ENCODE assay signal across 14 mouse cellular contexts in the genomic region with DNA sequence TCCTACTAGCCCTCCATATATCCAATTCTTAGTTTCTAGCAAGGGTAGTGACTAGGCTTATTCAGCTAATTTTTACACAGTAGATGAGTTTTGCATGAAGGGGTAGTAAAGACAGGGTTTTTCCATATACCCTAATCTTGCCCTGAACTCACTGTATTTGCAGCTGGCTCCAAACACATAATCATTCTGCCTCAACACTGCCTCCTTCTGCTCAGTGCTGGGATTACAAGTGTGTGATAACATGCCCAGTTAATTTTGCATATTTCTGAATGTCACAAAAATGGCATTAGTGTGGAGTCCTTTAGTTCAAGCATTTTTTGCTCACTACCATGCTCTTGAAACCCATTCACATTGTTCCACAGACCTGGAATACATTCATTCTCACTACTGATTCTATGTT. TPM values are rescaled to one million over a fixed set of nuclear protein-coding genes. Genes with fewer than 3 reads are reported as not detected.
DNase-seq lines count a peak whose midpoint lies in the region; ATAC-seq and TF ChIP-seq lines count a peak whose summit lies in the region.
"Had no signal": no experiment of that assay in that cellular context is flagged by ENCODE, and none has a peak within 500 bp of the region (broad histone marks: within the 10 kb centered on the region; RNA-seq: fewer than 3 reads in every experiment).

No protein-coding gene starts in this region.

- H3K9ac ChIP-seq in kidney, embryonic 16.5 days (replicated peaks; ENCODE audit: low read length), result no peak overlapping the region
- H3K9ac ChIP-seq: hindbrain, embryonic 15.5 days; midbrain, embryonic 15.5 days had no signal

- no peak overlapping the region for H3K4me2 ChIP-seq in kidney, embryonic 16.5 days (replicated peaks; ENCODE audit: low read depth, low read length)
- H3K4me2 ChIP-seq: hindbrain, embryonic 15.5 days; midbrain, embryonic 15.5 days had no signal

- H3K36me3 ChIP-seq in kidney, adult 2 months (ENCODE audit: control insufficient read depth, insufficient read depth, low read length), result no peaks in the 10 kb centered on the region
- no peaks in the 10 kb centered on the region for H3K36me3 ChIP-seq in kidney, embryonic 16.5 days (ENCODE audit: insufficient read depth, low read length)
- no peaks in the 10 kb centered on the region for H3K36me3 ChIP-seq in embryonic facial prominence, embryonic 10.5 days (replicated peaks)
- H3K36me3 ChIP-seq: G1E; hindbrain, embryonic 15.5 days; midbrain, embryonic 15.5 days had no signal

- no peak for ATAC-seq in kidney, embryonic 16.5 days (ENCODE audit: low FRiP score, low TSS enrichment)
- ATAC-seq: midbrain, embryonic 15.5 days had no signal

- no peaks in the 10 kb centered on the region for H3K27me3 ChIP-seq in kidney, adult 2 months (replicated peaks; ENCODE audit: control insufficient read depth, insufficient read depth, low read length)
- H3K27me3 ChIP-seq in kidney, embryonic 16.5 days (ENCODE audit: insufficient read depth, low read length), result no peaks in the 10 kb centered on the region
- H3K27me3 ChIP-seq in embryonic facial prominence, embryonic 10.5 days (replicated peaks; ENCODE audit: low read depth, poor library complexity, severe bottlenecking), result no peaks in the 10 kb centered on the region
- H3K27me3 ChIP-seq: hindbrain, embryonic 15.5 days; midbrain, embryonic 15.5 days had no signal

- peak; percentile 7 for DNase-seq in kidney, adult 2 months
- peak; percentile 2 for DNase-seq in 416B (ENCODE audit: low read depth)
- peak; percentile 3 for DNase-seq in NIH3T3 (ENCODE audit: low read depth)
- peak; percentile 1 for DNase-seq in lung, postnatal 25 days (ENCODE audit: low spot score)
- no peak for DNase-seq in embryonic facial prominence, embryonic 10.5 days (ENCODE audit: low spot score)
- DNase-seq in layer of hippocampus, postnatal 14 days (ENCODE audit: low spot score in 2 of 2), result no peak
- DNase-seq in urinary bladder, postnatal 10 days (ENCODE audit: low spot score), result no peak
- DNase-seq: cerebellum, postnatal 14 days; heart, adult 18-20 months; layer of hippocampus, postnatal 36 days had no signal

- no peaks in the 10 kb centered on the region for H3K4me1 ChIP-seq in kidney, adult 2 months (ENCODE audit: control insufficient read depth, insufficient read depth, low read length)
- no peaks in the 10 kb centered on the region for H3K4me1 ChIP-seq in kidney, embryonic 16.5 days (ENCODE audit: insufficient read depth, low read length)
- no peaks in the 10 kb centered on the region for H3K4me1 ChIP-seq in embryonic facial prominence, embryonic 10.5 days
- H3K4me1 ChIP-seq: hindbrain, embryonic 15.5 days; midbrain, embryonic 15.5 days had no signal

- 0 out of 2 replicates have a peak, but pooled peaks have one; percentile 8 for TF ChIP-seq CTCF in kidney, adult 2 months (conservative IDR thresholded peaks at IDR 0.05; ENCODE audit: insufficient read depth, insufficient read length, low read depth, low read length)

- H3K4me3 ChIP-seq in kidney, adult 2 months (ENCODE audit: insufficient read depth, low read depth, low read length), result no peak overlapping the region
- H3K4me3 ChIP-seq in kidney, embryonic 16.5 days (ENCODE audit: low read length), result no peak overlapping the region
- no peak overlapping the region for H3K4me3 ChIP-seq in embryonic facial prominence, embryonic 10.5 days
- H3K4me3 ChIP-seq: hindbrain, embryonic 15.5 days; midbrain, embryonic 15.5 days had no signal

- TF ChIP-seq POLR2A in kidney, adult 2 months (IDR thresholded peaks at IDR 0.05; ENCODE audit: low read depth, low read length), result no peak

- no peak overlapping the region for H3K27ac ChIP-seq in kidney, adult 2 months (ENCODE audit: insufficient read depth, low read depth, low read length)
- H3K27ac ChIP-seq in kidney, embryonic 16.5 days (ENCODE audit: low read length), result no peak overlapping the region
- no peak overlapping the region for H3K27ac ChIP-seq in embryonic facial prominence, embryonic 10.5 days (replicated peaks)
- H3K27ac ChIP-seq: hindbrain, embryonic 15.5 days; midbrain, embryonic 15.5 days had no signal

- H3K9me3 ChIP-seq in kidney, embryonic 16.5 days (ENCODE audit: low read length), result no peaks in the 10 kb centered on the region
- H3K9me3 ChIP-seq in embryonic facial prominence, embryonic 10.5 days, result no peaks in the 10 kb centered on the region
- H3K9me3 ChIP-seq: G1E; hindbrain, embryonic 15.5 days; midbrain, embryonic 15.5 days had no signal

RNA-seq across cellular contexts. Expression of gene Prrg1, which starts 44.0 kb away (rescaled TPM):
- polyA plus RNA-seq in kidney, adult 2 months (2012; rRNA removed), result 1.1 and 2.1 TPM in 2 replicates
- 8.4 and 10.0 TPM in 2 replicates for polyA plus RNA-seq in kidney, embryonic 16.5 days (2015; fragmentation: Nextera tagmentation; extraction: Ambion mirVana)
- 7.3 and 9.3 TPM in 2 replicates for polyA plus RNA-seq in embryonic facial prominence, embryonic 10.5 days (2016; fragmentation: Nextera tagmentation; extraction: Ambion mirVana)
- total RNA-seq in layer of hippocampus, postnatal 14 days (2021), result 1 to 10 TPM; 3.0 to 3.1 TPM
- polyA plus RNA-seq: G1E had no signal

Comparison
In these comparisons a context has a peak if more than half of its experiments do, and no peak if none do; other contexts are left out.
1. DNase-seq: peak in kidney, adult 2 months (single experiment), 416B (single experiment), NIH3T3 (single experiment) and lung, postnatal 25 days (single experiment); none in embryonic facial prominence, embryonic 10.5 days (single experiment), layer of hippocampus, postnatal 14 days (0 of 2) and urinary bladder, postnatal 10 days (single experiment).